8 mouse cellular contexts compared by ENCODE assay signal in genomic region chr8:92828251-92828743, GRCm38 (mm10). TPM values are rescaled to one million over a fixed set of nuclear protein-coding genes. Genes with fewer than 3 reads are reported as not detected.
DNase-seq lines count a peak whose midpoint lies in the region; ATAC-seq and TF ChIP-seq lines count a peak whose summit lies in the region.

No protein-coding gene starts in this region.

- no peaks in the 10 kb centered on the region for H3K9me3 ChIP-seq in lung, embryonic 15.5 days
- no peaks in the 10 kb centered on the region for H3K9me3 ChIP-seq in forebrain, embryonic 11.5 days (ENCODE audit: control insufficient read depth, low read length)
- no peaks in the 10 kb centered on the region for H3K9me3 ChIP-seq in heart, embryonic 15.5 days (replicated peaks)
- H3K9me3 ChIP-seq in limb, embryonic 14.5 days (ENCODE audit: control insufficient read depth, low read length), result no peaks in the 10 kb centered on the region

- peak; percentile 81; the same call in 1 of the 2 replicates for ATAC-seq in lung, embryonic 15.5 days (ENCODE audit: borderline replicate concordance, extremely low read depth, low FRiP score, low TSS enrichment)
- no peak for ATAC-seq in forebrain, embryonic 11.5 days (replicated peaks; ENCODE audit: low FRiP score)
- ATAC-seq in heart, embryonic 15.5 days (replicated peaks; ENCODE audit: insufficient number of reproducible peaks, insufficient read depth, low FRiP score, low read depth), result no peak
- ATAC-seq in limb, embryonic 14.5 days (ENCODE audit: low FRiP score, low read depth), result peak; percentile 54
- ATAC-seq in activated CD4-positive, CD25-positive, alpha-beta regulatory T cell, adult 4 months, result no peak
- ATAC-seq in erythroid progenitor cell, adult 5-6 weeks (replicated peaks; ENCODE audit: low FRiP score, poor library complexity, severe bottlenecking), result no peak

- H3K27me3 ChIP-seq in lung, embryonic 15.5 days, result peaks cover 8% of the 10 kb centered on the region; the same call in 1 of the 2 replicates
- H3K27me3 ChIP-seq in forebrain, embryonic 11.5 days (ENCODE audit: control insufficient read depth, insufficient read depth, low read length), result 0 out of 2 replicates have a peak, but pooled peaks cover 3% of the 10 kb centered on the region
- peaks cover 25% of the 10 kb centered on the region for H3K27me3 ChIP-seq in heart, embryonic 15.5 days
- no peaks in the 10 kb centered on the region for H3K27me3 ChIP-seq in limb, embryonic 14.5 days (ENCODE audit: control insufficient read depth, insufficient read depth, low read length)

- peaks cover 20% of the 10 kb centered on the region for H3K4me1 ChIP-seq in lung, embryonic 15.5 days
- no peaks in the 10 kb centered on the region for H3K4me1 ChIP-seq in lung, adult 2 months (ENCODE audit: control insufficient read depth, insufficient read depth, low read length)
- no peaks in the 10 kb centered on the region for H3K4me1 ChIP-seq in forebrain, embryonic 11.5 days (replicated peaks; ENCODE audit: control insufficient read depth, insufficient read depth, low read length)
- H3K4me1 ChIP-seq in heart, embryonic 15.5 days (replicated peaks), result peaks cover 14% of the 10 kb centered on the region
- H3K4me1 ChIP-seq in limb, embryonic 14.5 days (ENCODE audit: control insufficient read depth, insufficient read depth, low read length), result peaks cover 18% of the 10 kb centered on the region

- WGBS in lung, embryonic 15.5 days, result 25% methylated on average over 15 of the region's 15 CpGs
- WGBS in lung, adult 2 months, result 30% methylated on average over 15 of the region's 15 CpGs
- 36% methylated on average over 15 of the region's 15 CpGs for WGBS in forebrain, embryonic 11.5 days
- 24% methylated on average over 15 of the region's 15 CpGs for WGBS in heart, embryonic 15.5 days
- 14% methylated on average over 15 of the region's 15 CpGs for WGBS in limb, embryonic 14.5 days

- no peak overlapping the region for H3K9ac ChIP-seq in lung, embryonic 15.5 days
- H3K9ac ChIP-seq in forebrain, embryonic 11.5 days (ENCODE audit: low read length), result no peak overlapping the region
- H3K9ac ChIP-seq in heart, embryonic 15.5 days, result no peak overlapping the region
- peak overlapping the region; percentile 88 for H3K9ac ChIP-seq in limb, embryonic 14.5 days (ENCODE audit: low read depth, low read length, severe bottlenecking)

- H3K4me3 ChIP-seq in lung, embryonic 15.5 days, result peak overlapping the region; percentile 45
- no peak overlapping the region for H3K4me3 ChIP-seq in lung, adult 2 months (replicated peaks; ENCODE audit: extremely low read depth, low read depth, low read length)
- H3K4me3 ChIP-seq in forebrain, embryonic 11.5 days (ENCODE audit: low read depth, low read length), result no peak overlapping the region
- peak overlapping the region; percentile 49 for H3K4me3 ChIP-seq in heart, embryonic 15.5 days
- peak overlapping the region; percentile 67 for H3K4me3 ChIP-seq in limb, embryonic 14.5 days (replicated peaks; ENCODE audit: low read length)

- TF ChIP-seq CTCF in lung, adult 2 months (IDR thresholded peaks at IDR 0.05; ENCODE audit: insufficient read depth, low read length), result no peak

- no peak for DNase-seq in lung, adult 2 months
- DNase-seq in forebrain, embryonic 11.5 days (ENCODE audit: low spot score), result no peak
- DNase-seq in limb, embryonic 14.5 days (ENCODE audit: low spot score), result peak; percentile 81
- peak; percentile 49 for DNase-seq in ovary, postnatal 14 days (ENCODE audit: low spot score)

- no peak for TF ChIP-seq POLR2A in lung, adult 2 months (IDR thresholded peaks at IDR 0.05; ENCODE audit: borderline replicate concordance, extremely low read depth, low read depth, low read length)
- TF ChIP-seq POLR2A in limb, embryonic 14.5 days (IDR thresholded peaks at IDR 0.05; ENCODE audit: borderline replicate concordance, extremely low read depth, insufficient read depth, insufficient read length), result no peak

- peak overlapping the region; percentile 55 for H3K4me2 ChIP-seq in lung, embryonic 15.5 days
- H3K4me2 ChIP-seq in forebrain, embryonic 11.5 days (ENCODE audit: low read depth, low read length, severe bottlenecking), result peak overlapping the region; percentile 24; the same call in 1 of the 2 replicates
- peak overlapping the region; percentile 66 for H3K4me2 ChIP-seq in heart, embryonic 15.5 days
- peak overlapping the region; percentile 69 for H3K4me2 ChIP-seq in limb, embryonic 14.5 days (replicated peaks; ENCODE audit: low read depth, low read length, severe bottlenecking)

- H3K36me3 ChIP-seq in lung, embryonic 15.5 days, result peaks cover 16% of the 10 kb centered on the region
- no peaks in the 10 kb centered on the region for H3K36me3 ChIP-seq in forebrain, embryonic 11.5 days (ENCODE audit: control insufficient read depth, insufficient read depth, low read length)
- no peaks in the 10 kb centered on the region; the same call in 1 of the 2 replicates for H3K36me3 ChIP-seq in heart, embryonic 15.5 days
- H3K36me3 ChIP-seq in limb, embryonic 14.5 days (ENCODE audit: control insufficient read depth, insufficient read depth, low read length), result peaks cover 30% of the 10 kb centered on the region

- H3K27ac ChIP-seq in lung, embryonic 15.5 days, result peak overlapping the region; percentile 95
- H3K27ac ChIP-seq in forebrain, embryonic 11.5 days (ENCODE audit: low read depth, low read length), result no peak overlapping the region
- peak overlapping the region; percentile 77; the same call in 1 of the 2 replicates for H3K27ac ChIP-seq in heart, embryonic 15.5 days
- H3K27ac ChIP-seq in limb, embryonic 14.5 days (replicated peaks; ENCODE audit: low read depth, low read length), result peak overlapping the region; percentile 91; the same call in 1 of the 2 replicates

RNA-seq across cellular contexts. Expression of gene Mmp2, which starts 1.2 kb away (rescaled TPM):
- 241 and 244 TPM in 2 replicates for polyA plus RNA-seq in lung, embryonic 15.5 days (2015; fragmentation: Nextera tagmentation; extraction: Ambion mirVana)
- 114 and 115 TPM in 2 replicates for polyA plus RNA-seq in lung, adult 2 months (2012; rRNA removed)
- polyA plus RNA-seq in forebrain, embryonic 11.5 days (2014; fragmentation: Nextera tagmentation; extraction: Ambion mirVana), result 40.4 and 43.9 TPM in 2 replicates
- polyA plus RNA-seq in heart, embryonic 15.5 days (2015; fragmentation: Nextera tagmentation; extraction: Ambion mirVana), result 112 and 153 TPM in 2 replicates
- polyA plus RNA-seq in limb, embryonic 14.5 days (2012; rRNA removed), result 295 and 361 TPM in 2 replicates
- polyA plus RNA-seq in limb, embryonic 14.5 days (2014; fragmentation: Nextera tagmentation; extraction: Ambion mirVana), result 338 and 372 TPM in 2 replicates
- under 1 TPM in 1 of 2 experiments, not detected in 1; 0.19 TPM for polyA plus RNA-seq in activated CD4-positive, CD25-positive, alpha-beta regulatory T cell, adult 4 months (2017; shearing (Covaris generic))
- not detected in 2 replicates for total RNA-seq in erythroid progenitor cell, adult 5-6 weeks (2015; ENCODE audit: low replicate concordance)
- not detected in 2 replicates for total RNA-seq in erythroid progenitor cell, adult 5-6 weeks (2017; ENCODE audit: low replicate concordance)

RNA-seq across cellular contexts. Expression of gene Lpcat2, which starts 26.8 kb away (rescaled TPM):
- polyA plus RNA-seq in lung, embryonic 15.5 days (2015; fragmentation: Nextera tagmentation; extraction: Ambion mirVana), result 7.8 TPM in 2 replicates
- 3.1 and 5.0 TPM in 2 replicates for polyA plus RNA-seq in lung, adult 2 months (2012; rRNA removed)
- polyA plus RNA-seq in forebrain, embryonic 11.5 days (2014; fragmentation: Nextera tagmentation; extraction: Ambion mirVana), result 3.2 and 3.9 TPM in 2 replicates
- polyA plus RNA-seq in heart, embryonic 15.5 days (2015; fragmentation: Nextera tagmentation; extraction: Ambion mirVana), result 4.0 and 8.2 TPM in 2 replicates
- polyA plus RNA-seq in limb, embryonic 14.5 days (2012; rRNA removed), result 10.6 and 11.2 TPM in 2 replicates
- 13.7 and 14.7 TPM in 2 replicates for polyA plus RNA-seq in limb, embryonic 14.5 days (2014; fragmentation: Nextera tagmentation; extraction: Ambion mirVana)
- under 1 TPM in 1 of 2 experiments, not detected in 1; 0.82 TPM for polyA plus RNA-seq in activated CD4-positive, CD25-positive, alpha-beta regulatory T cell, adult 4 months (2017; shearing (Covaris generic))
- total RNA-seq in erythroid progenitor cell, adult 5-6 weeks (2015; ENCODE audit: low replicate concordance), result 2.9 and 13.7 TPM in 2 replicates
- 4.0 and 9.6 TPM in 2 replicates for total RNA-seq in erythroid progenitor cell, adult 5-6 weeks (2017; ENCODE audit: low replicate concordance)

Comparison
In these comparisons a context has a peak if more than half of its experiments do, and no peak if none do; other contexts are left out.
1. H3K4me3 ChIP-seq: peak in lung, embryonic 15.5 days (single experiment), heart, embryonic 15.5 days (single experiment) and limb, embryonic 14.5 days (single experiment); none in lung, adult 2 months (single experiment) and forebrain, embryonic 11.5 days (single experiment).
2. ATAC-seq: peak in lung, embryonic 15.5 days (single experiment) and limb, embryonic 14.5 days (single experiment); none in forebrain, embryonic 11.5 days (single experiment), heart, embryonic 15.5 days (single experiment), activated CD4-positive, CD25-positive, alpha-beta regulatory T cell, adult 4 months (single experiment) and erythroid progenitor cell, adult 5-6 weeks (single experiment).
3. DNase-seq: peak in limb, embryonic 14.5 days (single experiment) and ovary, postnatal 14 days (single experiment); none in lung, adult 2 months (single experiment) and forebrain, embryonic 11.5 days (single experiment).
4. RNA of gene Mmp2, which starts 1.2 kb away (polyA plus RNA-seq): 295 to 372 TPM in limb, embryonic 14.5 days, 241 to 244 TPM in lung, embryonic 15.5 days, 114 to 115 TPM in lung, adult 2 months, 112 to 153 TPM in heart, embryonic 15.5 days and 40.4 to 43.9 TPM in forebrain, embryonic 11.5 days; 0.19 TPM in activated CD4-positive, CD25-positive, alpha-beta regulatory T cell, adult 4 months; every median in the first group is over 10 times any median in the second.
5. Peak in every context shown above with its lines, with median percentiles within 50 percentile points of each other: H3K4me2 ChIP-seq.